Mouse (Mus musculus) T-helper 2 cell (primary cell): ENCODE measurements at regions not wholly inside any gene's neighbourhood (a gene's known extent, or its start where the extent isn't known, plus 50 kb on each side); places are given as distances from the start of the nearest gene placed in this dataset.

Source experiments
- in situ Hi-C: fragments of 300-600 bp; cut with MboI, MseI; formaldehyde crosslinking; loops from one replicate; pipeline ENCODE4 v1.15.1; 2025; ENCODE audit warnings: high pct_unique_total_duplicates

DNA sequence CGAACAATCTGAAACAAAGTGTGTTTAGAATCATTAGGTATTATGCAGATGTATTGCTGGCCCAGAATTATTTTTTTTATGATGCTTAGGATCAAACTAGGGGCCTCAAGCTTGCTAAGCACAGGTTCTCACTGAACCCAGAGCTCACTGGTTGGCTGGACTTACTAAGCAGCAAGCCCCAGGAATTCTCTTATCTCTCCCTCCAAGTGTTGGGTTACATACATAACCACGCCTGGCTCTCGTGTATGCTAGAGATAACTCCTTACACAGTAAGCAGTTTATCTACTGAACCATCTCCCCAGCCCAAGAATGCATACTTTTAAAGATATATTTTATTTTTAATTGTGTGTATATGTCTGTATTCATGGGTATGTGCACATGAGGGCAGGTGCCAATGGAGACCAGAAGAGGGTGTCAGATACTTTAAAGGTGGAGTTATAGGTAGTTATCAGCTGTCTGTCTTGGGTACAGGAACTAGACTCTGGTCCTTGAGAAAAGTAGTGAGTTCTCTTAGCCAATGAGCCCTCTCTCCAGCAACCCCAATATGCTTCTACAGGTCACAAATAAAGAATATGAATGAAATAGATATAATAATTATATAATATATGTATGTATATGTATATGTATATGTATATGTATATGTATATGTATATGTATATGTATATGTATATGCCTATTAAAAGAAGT lies 86.0 kb upstream of the Xpo1 start:
- in situ Hi-C loops, result no loop called here

DNA sequence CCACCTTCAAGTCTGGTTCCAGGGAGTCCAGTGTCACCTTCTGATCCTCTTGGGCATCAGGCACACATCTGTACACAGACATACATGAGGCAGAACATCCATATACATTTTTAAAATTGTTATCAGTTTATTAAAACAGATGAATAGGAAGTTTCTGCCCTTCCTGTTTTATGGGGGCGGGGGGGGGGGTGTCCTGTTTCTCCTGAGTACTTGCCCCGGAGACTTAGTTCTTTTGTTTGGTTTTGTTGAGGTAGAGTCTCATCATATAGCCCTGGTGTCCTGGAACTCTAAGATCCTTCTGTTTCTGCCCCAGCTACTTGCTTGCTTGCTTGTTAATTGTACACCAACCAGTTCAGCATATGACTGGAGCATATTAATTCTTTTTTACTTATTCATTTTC lies 85.0 kb upstream of the Xpo1 start:
- in situ Hi-C loops, result no loop called here

DNA sequence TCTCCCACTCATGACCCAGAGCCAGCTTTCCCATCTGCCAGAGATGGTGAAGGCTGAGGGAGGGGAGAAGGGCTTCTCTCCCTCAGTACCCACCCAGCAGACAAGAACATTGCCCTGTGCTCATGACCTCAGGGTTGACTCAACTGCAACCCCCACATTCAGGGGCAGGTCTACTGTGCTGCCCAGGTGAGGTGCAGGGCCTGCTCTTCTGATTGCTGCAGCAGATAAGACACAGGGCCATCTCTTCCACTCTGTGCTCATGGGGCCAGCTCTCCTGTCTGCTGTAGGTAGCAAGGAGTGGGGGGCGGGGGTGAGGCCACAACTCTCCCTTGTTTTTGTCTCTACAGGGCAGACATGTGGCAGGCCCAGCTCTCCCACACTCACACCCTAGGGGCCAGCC lies 84.1 kb upstream of the Xpo1 start:
- in situ Hi-C loops, result no loop called here

DNA sequence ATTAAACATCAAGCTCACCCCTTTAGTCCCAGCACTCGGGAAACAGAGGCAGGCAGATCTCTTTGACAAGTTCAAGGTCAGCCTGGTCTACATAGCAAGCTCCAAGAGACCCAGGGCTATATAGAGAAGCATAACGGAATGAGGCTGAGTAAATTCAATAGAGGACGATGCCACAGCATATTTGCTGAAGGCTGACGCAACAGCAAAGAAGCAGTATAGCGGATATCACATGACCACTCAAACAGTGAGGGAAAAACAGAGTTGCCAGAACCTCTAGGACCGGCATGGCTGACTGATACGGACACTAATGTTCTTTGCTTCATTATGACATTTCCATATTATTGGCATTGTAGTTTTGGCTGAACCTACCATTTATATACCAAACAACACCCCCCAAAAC lies 74.2 kb upstream of the Xpo1 start:
- in situ Hi-C loops, result no loop called here

DNA sequence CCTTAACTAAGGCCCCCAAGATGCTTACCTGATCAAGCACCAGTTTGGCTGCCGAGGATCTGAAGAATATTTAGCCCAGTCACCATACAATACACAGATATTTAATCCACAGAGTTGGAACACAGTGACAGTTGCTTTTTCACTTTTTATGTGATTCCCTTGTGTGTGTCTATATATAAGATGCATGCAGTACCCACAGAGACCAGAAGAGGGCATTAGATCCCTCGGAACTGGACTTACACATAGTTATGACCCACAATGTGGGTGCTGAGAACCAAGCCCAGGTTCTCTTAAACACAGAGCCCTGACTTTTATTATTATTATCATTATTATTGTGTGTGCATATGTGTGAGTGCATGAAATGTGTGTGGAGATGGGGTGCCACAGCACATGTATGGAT lies 70.6 kb upstream of the Xpo1 start:
- in situ Hi-C loops, result no loop called here

DNA sequence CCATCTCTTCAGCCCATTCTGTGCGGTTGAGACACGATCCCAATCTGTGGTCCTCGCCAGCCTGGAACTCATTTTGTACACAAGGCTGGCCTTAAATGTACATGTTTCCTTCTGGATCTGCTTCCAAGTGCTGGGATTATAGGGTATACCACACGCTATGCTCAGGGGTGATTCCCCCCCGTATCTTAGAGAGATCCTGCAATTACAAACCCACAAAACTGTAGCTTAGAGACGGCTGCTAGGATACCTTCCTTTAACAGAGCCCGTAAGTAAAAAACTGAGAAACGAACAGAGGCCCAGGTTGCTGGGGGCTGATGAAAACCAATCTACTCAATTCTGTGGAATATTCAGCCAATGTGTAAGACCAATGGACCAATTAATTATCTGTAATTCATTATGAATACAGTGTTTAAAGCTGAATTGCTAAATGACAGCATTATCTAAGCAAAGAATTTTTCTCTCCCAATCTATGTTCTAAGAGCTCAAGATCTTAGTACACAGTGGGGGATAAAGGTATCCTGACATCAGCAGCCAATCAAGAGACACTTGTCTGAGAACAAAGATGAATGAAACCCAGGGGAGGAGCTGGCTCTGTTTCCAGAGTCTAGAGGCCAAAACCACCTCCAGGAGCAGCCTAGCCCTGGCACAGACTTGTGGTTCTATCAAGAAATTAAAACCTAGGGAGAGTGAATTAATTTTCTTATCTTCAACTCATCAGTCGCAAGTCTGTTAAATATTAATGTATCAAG lies 54.0 kb upstream of the Xpo1 start:
- in situ Hi-C loops, result no loop called here

DNA sequence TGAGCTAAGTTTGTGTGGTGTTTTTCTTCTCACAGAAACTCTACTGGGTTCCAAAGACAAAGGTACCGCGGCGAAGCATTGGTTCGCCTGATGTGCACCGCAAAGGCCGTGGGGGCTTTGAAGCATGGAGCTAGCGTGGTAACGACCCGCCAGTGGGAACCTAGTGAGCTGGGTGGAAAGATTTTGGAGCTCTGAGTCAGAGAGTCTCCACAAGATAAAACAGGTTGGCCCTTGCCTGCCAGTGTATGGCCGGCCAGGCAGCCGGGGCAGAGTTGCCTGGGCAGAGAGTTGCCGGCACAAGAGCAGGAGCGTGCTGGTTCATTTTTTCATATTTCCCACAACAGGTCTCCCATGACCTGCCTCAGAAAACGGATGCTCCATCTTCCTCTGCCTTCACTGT lies 52.3 kb upstream of the Xpo1 start:
- in situ Hi-C loops, result no loop called here

DNA sequence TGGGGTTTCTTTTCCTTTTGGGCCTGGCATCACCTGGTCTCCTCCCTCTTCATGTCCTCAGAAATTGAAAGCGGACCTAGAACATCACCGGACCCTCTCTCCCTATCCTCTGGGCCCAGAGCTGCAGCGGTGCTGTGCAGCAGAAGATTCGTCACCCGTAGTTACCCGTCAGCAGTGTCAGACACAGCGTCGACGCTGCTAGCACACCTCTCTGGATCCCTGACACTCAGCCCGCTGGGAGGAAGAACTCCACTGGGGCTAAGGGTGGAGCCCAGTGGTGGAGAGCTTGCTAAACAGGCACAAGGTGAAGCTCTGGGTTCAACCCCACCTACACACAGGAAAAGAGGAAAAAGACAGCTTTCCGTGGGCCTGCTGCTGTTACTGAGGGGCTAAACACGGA lies 51.8 kb upstream of the Xpo1 start:
- in situ Hi-C loops, result no loop called here
